Mouse (Mus musculus) CH12F3 (cell line): Measurements from ENCODE around the gene Tmem260.

Experiments
- in situ Hi-C: fragments of 300-500 bp; cut with MboI; formaldehyde crosslinking; loops from 2 replicates; pipeline ENCODE4 v1.14.3; 2020; ENCODE audit warnings: low sequenced_read_pairs

Gene Tmem260

GRCm38 (mm10) chr14:48476278-48476677 is 30.4 kb downstream of the Tmem260 start:
- in situ Hi-C loops, result no loop called here

- in situ Hi-C loops, result no loop called here
Measured at GRCm38 (mm10) chr14:48481591-48481990, 35.7 kb downstream of the Tmem260 start.

DNA sequence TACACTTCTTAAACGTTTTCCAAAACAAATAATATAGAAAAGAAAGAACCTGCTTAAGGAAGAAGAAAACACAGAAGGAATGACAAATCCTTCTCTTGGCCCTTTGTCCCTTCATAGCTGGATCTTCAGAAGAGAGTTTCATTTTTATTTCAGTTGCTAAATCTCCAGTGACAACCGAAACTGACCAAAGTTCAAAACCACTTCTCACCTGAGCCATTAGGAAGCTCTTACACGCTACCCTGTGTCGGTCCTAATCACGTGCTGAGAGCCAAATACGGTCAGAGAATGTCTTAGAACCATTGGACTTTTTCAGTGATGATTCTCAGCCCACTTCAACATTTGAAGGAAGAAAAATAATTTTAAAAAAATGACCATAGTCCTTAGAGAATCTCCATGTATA is 36.8 kb downstream of the Tmem260 start:
- in situ Hi-C loops, result no loop called here

GRCm38 (mm10) chr14:48493896-48494295 is 48.0 kb downstream of the Tmem260 start:
- in situ Hi-C loops, result no loop called here

- in situ Hi-C loops, result no loop called here
Measured at GRCm38 (mm10) chr14:48502573-48502972, 56.6 kb downstream of the Tmem260 start.

DNA sequence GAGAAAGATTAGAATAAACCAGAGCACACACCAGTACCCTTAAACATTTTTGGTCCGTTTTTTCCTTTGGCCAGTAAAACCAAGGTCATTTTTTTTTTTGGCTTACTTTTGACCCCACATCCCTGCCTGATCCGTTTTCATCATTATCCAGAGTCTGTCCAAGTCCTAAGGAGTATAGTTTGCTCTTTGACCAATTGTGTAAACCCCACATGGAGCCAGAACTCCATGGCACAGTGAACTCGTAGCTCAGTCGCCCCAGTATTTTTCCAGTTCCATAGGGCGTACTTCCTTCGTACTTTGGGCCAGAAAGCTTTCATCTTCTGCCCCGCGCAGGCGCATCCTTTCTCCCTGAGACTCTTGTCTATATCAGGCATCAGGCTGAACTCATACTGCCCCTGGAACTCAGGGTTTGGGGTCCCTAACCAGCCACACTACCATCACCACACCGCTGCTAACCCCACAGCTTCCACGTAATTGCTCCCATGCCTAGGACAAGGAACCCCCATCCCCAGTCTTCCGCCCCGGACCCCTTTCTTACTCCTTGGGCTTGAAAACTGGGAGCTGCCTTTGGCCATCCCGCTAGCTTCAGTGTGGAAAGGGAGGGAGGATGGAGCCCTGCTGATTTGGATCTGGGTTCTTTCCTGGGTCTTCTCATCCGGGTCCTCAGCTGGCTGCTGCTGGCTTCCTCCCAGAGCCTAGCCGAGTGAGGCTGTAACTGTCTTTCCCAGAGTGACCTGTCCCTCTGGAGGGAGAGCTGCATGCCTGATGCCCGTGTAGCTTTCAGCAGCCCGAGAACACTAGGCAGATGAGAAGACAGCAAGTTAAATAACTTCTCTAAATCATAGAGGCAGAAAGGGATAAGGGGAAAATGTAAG is 58.0 kb downstream of the Tmem260 start:
- in situ Hi-C loops, result no loop called here

DNA sequence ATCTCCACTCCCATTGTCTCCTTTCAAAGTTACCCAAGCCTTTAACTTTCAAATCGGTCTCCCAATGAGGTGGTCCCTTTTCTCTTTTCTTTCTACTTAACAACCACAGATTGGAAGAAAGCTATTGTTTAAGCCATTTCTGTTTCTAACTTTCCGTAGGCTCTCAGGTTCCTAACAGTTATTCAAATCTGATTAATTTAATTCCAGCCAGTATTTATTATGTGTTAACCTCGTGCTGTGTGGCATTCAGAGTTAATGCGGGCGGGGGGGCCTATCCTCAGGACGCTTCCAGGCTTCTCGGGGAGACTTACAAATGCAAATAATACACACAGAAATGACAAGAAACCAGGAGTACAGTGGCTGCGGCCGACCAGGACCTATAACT is 58.6 kb downstream of the Tmem260 start:
- in situ Hi-C loops, result no loop called here

DNA sequence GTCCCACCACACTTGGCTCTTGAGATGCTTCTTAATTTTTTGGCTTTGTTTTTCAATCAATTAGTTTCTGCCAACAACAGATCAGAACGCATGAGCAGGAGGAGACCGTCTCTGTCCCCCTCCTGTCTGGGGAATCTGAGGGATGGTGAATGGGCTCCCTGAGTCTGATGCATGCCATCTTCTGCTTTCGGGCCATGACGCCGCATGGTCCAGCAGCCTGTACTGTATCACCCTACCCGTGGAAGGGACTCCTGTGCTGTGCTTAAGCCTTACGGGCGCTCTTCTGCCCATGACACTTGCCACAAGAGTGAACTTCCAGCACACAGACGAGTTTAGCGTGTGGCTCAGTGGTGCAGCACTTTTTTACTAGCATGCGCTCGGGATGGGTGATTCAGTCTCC is 59.7 kb downstream of the Tmem260 start:
- in situ Hi-C loops, result no loop called here

- in situ Hi-C loops, result no loop called here
Measured at GRCm38 (mm10) chr14:48507376-48507775, 61.5 kb downstream of the Tmem260 start.

DNA sequence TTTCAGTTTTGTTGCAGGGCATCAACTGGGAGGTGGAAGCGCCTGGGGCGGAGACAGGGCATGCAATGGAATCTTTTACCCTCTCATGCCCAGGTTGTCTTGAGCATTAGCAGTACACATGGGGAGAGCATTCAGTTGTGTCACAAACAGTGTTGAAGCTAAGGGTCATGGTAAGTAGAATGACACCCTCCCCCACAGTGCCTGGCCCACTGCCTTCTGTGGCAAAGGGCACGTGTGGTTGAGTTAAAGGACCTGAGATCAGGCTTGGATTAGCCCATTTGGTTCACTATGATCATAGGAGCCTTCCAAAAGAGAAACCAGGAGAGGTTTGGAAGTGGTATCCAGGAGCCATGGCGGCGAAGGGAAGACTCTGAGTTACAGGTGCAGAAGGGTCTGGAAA is 63.2 kb downstream of the Tmem260 start:
- in situ Hi-C loops, result no loop called here

GRCm38 (mm10) chr14:48513098-48513823 is 67.3 kb downstream of the Tmem260 start:
- in situ Hi-C loops, result no loop called here

DNA sequence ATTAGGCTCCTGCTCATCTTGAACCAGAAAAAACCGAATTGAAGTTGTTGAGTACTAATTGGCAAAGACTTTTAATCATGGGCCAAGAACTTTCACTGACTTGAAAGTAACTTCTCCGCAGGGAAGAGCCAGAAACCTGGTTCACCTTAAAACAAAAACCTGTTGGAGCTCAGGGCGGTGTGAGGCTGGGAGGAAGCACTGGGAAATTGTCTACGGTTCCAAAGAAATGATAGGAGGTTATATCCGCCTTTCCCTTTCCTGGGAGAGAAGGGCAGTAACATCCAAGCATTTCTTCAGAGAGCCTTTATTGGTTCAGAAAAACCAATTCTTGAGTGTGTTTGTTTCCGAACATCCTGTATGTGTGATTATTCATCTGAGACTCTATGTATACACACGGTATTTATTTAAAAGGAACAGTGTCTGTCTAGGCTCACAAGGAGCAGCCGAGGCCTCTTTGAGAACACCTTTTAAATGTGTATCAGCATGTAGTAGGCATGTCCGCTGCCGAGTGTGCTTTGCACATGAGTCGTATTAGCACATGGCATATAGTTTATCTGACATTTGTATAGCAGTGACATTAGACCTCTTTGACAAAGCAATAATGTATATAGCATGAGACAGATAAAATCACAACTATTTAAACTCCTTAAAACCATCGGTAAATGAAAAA is 68.0 kb downstream of the Tmem260 start:
- in situ Hi-C loops, result no loop called here

DNA sequence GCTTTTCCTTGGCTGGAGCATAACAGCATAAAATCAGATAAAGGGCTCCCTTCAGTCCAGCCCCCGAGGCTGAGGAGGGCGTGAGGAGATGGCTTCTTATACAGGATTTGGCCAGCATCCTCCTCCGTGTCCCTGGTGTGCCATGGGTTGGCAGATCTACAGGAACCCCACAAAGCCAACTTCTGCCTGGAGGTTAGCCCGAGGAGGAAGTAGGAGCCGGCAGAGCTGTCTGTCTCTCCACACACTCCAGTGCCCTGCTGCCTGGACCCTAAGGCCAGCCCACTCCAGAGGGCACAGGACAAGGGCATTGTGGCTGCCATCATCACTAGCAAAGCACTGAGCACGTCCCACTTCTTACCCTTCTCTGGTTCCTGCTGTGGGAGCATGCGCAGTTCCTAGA is 68.7 kb downstream of the Tmem260 start:
- in situ Hi-C loops, result no loop called here

DNA sequence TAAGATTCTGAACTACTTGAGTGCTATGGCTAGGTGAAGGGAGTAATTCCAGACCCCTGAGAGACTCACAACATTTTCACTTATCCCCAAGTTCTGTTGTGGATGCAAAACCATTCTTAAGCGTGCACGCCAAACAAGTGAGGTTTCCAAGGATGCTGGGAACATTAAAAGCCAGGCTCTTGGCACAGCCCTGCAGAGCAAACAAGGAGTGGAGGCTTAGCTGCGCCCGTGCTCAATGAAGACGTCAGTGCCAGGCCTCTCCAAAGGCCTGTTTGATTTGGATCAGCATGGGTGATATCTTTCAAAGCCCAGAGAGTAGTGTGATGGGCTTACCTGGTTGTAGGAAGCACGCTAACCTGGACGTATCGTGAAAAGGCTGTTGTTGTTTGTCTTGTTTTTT is 69.6 kb downstream of the Tmem260 start:
- in situ Hi-C loops, result no loop called here

- in situ Hi-C loops, result no loop called here
Measured at GRCm38 (mm10) chr14:48523361-48523760, 77.4 kb downstream of the Tmem260 start.

DNA sequence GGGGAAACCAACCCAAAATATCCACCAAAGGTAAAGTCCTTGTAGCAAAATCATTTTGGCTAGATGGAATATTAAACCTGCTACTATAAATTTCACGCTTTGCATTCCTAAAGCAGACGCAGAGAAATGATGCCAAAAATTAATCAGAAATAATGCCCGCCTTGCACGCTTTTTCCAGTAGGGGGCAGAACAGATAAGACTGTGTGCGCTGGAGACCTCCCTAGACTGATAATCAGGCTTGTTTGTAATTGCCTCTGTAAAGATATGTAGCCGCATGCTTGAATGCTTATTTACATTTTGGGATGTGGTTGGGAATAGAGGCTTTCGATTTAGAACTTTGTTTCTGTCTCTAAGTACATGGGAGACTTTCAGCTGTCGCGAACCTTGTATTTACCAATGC is 78.2 kb downstream of the Tmem260 start:
- in situ Hi-C loops, result no loop called here

DNA sequence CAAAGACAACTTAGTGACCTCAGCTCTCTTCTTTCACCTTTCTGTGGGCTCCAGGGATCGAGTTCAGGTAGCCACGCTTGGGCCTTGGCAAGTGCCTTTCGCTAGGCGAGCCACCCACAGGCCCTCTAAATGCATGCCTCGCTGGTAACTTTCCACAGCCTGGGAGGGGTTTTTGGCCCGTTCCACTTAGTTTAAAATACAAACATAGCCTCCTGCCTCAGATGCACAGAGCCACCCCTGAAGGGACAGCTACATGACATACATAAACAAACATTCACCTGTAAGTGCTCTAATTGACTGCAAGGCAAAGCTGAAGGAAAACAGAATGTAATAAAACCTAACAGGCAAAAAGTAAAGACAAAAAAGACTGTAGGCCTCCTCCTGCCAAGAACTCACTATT is 79.1 kb downstream of the Tmem260 start:
- in situ Hi-C loops, result no loop called here

- in situ Hi-C loops, result no loop called here
Measured at GRCm38 (mm10) chr14:48530629-48531028, 84.7 kb downstream of the Tmem260 start.

DNA sequence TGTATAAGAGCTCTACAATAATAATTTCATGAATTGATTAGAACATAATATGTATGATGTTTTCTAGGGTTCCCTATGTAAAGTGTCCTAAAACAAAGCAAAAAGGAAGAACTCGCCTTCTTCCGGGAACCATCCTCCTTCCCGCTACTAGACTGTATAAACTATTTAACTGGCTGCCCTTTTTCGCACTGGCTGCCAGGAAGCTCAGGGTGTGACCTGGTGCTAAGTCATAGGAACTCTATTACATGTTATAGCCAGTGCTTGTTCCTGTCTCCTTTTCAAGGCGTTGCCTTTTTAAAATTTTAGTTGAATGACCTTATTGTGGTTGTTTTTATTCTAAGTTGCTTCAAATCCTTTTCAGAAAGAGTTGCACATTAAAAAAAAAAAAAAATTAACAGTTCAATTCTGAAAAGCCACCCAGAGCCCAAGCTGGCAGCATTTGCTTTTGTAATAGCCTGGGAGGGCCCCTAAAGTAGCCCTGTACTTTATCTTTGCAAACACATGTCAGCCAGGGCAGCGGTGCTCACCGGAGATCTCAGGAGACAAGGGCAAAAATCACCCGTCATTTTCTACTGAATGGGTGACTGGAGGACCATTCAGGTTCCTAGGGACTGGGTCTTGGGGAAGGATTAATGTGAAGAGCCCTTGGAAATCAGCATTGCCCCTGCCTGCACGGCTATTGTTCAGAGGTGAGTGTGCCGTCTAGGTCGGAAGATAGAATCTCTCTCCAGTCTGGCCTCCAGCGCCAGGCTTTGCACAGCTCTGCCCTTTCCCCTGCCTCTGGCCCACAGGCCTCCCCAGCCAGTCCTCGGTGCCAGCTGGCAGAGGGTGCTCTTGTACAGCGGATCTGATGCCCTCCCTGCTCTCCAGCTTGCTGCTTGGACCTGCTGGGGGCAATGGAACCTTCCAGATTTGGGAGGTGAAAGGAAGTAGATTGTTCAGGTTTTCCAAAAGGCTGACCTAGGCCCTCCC is 92.2 kb downstream of the Tmem260 start:
- in situ Hi-C loops, result no loop called here

DNA sequence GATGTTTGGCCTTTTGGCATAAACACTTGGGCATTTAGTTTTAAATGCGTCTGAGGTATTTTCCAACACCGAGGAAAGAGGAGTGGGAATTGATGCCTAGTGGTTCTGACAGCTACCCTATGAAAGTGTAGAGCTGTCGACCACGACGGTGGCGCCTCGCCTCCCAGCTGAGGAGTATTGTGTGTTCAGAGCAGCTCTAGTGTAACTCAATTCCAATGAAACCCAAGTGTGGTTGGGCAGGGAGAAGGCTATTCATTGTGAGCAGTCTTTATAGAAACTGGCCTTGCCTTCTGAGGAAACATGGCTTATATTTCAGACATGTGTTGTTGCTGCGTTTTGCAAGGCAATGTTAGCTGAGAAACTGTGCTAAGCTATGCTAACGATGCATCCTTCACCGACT is 99.2 kb downstream of the Tmem260 start:
- in situ Hi-C loops, result no loop called here

- in situ Hi-C loops, result no loop called here
Measured at GRCm38 (mm10) chr14:48546009-48546408, 100.1 kb downstream of the Tmem260 start.
